Mouse (Mus musculus): ENCODE results near the gene Ndc1. TPM values are rescaled to one million over a fixed set of nuclear protein-coding genes. Genes with fewer than 3 reads are reported as not detected.
A peak's percentile ranks its signal among the peaks of the same experiment; 100 is the strongest.
"Not testable (repeated sequence)": the region's sequence is repeated elsewhere in the genome, so short reads cannot be mapped to it uniquely, and the experiment has no call there.

Gene Ndc1
- polyA plus RNA-seq, 1 experiment from 2014 or later, result 32.6 TPM

DNA sequence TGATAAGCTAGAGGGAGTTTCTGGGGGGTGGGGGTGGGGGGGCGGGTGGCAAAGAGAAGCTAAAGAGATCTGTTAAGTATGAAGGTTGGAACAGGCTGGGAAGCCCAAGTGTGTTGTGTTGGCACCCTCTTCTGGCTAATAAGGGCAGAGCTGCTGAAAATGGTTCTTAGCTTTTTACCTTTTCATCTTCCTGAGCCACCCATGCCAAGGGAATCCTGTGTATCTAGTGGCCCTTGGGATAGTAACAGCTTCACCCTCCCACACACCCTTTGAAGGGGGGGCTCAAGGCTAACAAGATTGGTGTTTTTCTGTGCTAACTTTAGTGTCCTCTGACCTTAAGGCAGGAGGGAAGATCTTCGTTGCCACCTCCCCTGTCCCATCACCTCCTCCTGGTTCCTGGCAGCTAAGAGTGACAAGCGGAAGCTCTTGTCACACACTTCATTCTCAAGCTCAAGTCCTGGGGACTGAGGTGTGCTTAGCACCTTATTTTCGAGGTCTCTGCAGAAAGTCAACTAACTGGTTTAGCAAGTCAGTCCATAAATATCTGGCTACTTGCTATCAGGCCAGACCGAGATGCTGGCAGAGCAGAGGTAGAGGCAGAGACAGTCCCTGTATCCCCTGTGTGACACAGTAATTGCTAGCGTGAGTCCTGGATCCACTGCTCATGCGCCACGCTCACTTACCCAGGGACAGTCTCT is 18.1 kb upstream of the Ndc1 start:
- ATAC-seq, result peak; percentile 60

DNA sequence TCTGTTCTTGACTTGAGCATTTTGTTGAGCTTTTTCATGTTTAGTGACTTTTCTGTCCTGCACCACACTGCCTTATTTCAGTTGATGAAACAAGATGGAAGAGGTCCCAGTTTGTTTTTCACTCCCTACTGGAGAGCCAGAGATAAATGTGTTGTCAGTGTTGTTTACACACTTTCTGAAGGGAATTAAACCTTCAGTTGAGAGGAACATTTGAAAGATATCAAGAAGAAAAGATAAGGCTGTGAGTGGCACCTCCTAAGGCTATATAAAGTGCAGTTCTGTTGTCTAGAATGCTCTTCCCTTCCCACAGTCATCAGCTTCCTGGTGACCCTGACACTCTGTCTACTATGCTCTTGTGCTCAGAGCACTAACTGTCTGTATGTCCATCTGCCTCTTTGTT is 16.2 kb upstream of the Ndc1 start:
- no peak overlapping the region for H3K4me3 ChIP-seq (replicated peaks)
- no peak overlapping the region for H3K9ac ChIP-seq
- no peaks in the 10 kb centered on the region for H3K36me3 ChIP-seq
- H3K9me3 ChIP-seq, result no peaks in the 10 kb centered on the region
- H3K27me3 ChIP-seq (replicated peaks), result no peaks in the 10 kb centered on the region
- no peak for ATAC-seq
- no peak overlapping the region for H3K4me2 ChIP-seq (replicated peaks)
- H3K27ac ChIP-seq, result no peak overlapping the region
- H3K4me1 ChIP-seq (replicated peaks), result peaks cover 4% of the 10 kb centered on the region; the same call in 1 of the 2 replicates

More for the DNA sequence above, 18.1 kb upstream of the Ndc1 start:
- Histone ChIP-seq H3K4me2 (replicated peaks) (no peak overlapping the region), H3K9ac (no peak overlapping the region), H3K9me3 (no peaks in the 10 kb centered on the region), H3K4me3 (replicated peaks) (no peak overlapping the region), H3K4me1 (replicated peaks) (peaks cover 4% of the 10 kb centered on the region; the same call in 1 of the 2 replicates), H3K36me3 (no peaks in the 10 kb centered on the region), H3K27ac (no peak overlapping the region), H3K27me3 (replicated peaks) (no peaks in the 10 kb centered on the region)
- WGBS, result 57% methylated on average over 8 of the region's 8 CpGs

DNA sequence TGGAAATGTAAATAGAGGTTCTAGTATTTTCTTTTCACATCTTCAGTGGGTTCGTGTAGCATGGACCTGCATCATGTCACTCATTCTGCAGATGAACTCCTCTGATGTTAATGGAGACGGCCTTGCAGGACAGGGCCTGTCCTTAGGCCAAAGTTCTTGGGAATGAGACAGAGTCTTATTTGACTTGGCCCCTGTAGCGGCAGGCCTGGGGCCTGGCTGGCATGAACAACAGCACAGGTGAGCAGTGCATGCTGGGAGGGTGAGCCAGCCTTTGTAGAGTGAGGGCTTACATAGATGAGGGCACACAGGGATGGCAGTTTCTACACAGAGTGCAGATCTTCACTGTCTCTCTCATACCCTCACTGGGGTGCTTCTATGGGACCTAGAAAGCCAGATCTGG is 14.0 kb upstream of the Ndc1 start:
- 76% methylated on average over 3 of the region's 3 CpGs for WGBS
- H3K36me3 ChIP-seq, result no peaks in the 10 kb centered on the region
- H3K4me1 ChIP-seq (replicated peaks), result peaks cover 4% of the 10 kb centered on the region; the same call in 1 of the 2 replicates
- no peak overlapping the region for H3K4me3 ChIP-seq (replicated peaks)
- no peaks in the 10 kb centered on the region for H3K27me3 ChIP-seq (replicated peaks)
- ATAC-seq, result no peak
- H3K9me3 ChIP-seq, result no peaks in the 10 kb centered on the region
- H3K9ac ChIP-seq, result no peak overlapping the region
- H3K27ac ChIP-seq, result no peak overlapping the region
- no peak overlapping the region for H3K4me2 ChIP-seq (replicated peaks)

DNA sequence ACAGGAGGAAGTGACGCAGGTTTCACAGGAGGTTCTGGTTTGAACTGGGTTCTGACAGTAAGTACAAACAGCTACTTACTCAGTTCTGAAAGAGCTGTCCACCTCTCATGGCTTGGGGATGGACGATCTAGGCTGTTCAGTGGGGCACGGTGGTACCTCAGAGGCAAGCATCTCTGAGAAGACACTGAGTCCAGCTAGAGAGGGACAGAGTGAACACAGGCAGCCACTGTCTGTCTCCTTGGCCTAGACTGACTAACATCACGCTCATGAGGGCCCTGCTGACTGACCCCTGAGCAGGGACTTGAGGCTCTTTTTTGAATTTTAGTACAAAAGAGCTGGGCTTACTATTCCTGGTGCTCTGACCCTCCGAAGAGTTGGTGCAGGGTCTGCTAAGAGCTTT is 13.5 kb upstream of the Ndc1 start:
- ATAC-seq, result no peak
- WGBS, result 57% methylated on average over 5 of the region's 5 CpGs
- Histone ChIP-seq H3K9ac (no peak overlapping the region), H3K27me3 (replicated peaks) (no peaks in the 10 kb centered on the region), H3K27ac (no peak overlapping the region), H3K4me1 (replicated peaks) (no peaks in the 10 kb centered on the region), H3K4me2 (replicated peaks) (no peak overlapping the region), H3K4me3 (replicated peaks) (no peak overlapping the region), H3K36me3 (no peaks in the 10 kb centered on the region), H3K9me3 (no peaks in the 10 kb centered on the region)

DNA sequence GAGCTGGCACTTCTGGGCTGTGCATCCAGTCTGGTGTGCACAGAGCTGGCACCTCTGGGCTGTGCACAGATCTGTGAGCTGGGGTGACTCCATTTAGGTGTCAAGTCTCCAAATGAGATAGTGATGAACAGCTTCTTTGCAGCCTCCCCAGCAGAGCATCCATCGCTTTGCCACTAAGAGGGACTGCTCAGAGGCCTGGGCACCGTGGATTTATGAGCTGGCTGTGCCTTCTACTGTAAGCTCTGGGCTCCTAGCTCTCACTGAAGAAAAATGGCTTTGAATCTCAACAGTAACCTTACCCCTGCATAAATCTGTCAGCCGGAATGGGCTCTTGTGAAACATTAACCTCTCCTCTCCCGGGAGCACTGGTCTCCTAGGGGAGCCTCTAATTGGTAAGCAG is 13.0 kb upstream of the Ndc1 start:
- whole genome bisulfite sequencing, result 14% methylated on average over 4 of the region's 4 CpGs
- no peaks in the 10 kb centered on the region for H3K36me3 ChIP-seq
- 0 out of 2 replicates have a peak, but pooled peaks have one; percentile 31 for ATAC-seq

DNA sequence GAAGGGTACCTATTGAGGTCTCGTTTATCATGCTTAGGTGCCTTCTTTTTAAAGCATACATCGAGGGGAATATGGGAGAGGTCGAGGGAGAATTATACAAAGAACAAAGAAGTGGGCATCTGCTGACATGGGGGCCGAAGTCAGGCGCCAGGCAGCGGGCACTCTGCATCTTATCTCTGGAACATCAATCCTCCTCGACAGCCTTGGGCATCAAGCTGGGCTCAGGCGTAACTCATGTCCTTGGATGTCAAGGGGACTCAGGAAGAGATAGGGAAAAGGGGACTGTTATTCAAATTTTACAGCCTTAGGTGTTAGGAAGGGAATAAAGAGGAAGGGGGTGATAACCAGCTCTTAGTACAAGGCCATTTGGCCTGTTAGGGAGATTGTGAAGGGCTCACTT is 10.4 kb upstream of the Ndc1 start:
- H3K9ac ChIP-seq; H3K4me2 ChIP-seq (replicated peaks); ATAC-seq; H3K4me3 ChIP-seq (replicated peaks); H3K9me3 ChIP-seq; H3K36me3 ChIP-seq; H3K27ac ChIP-seq; H3K27me3 ChIP-seq (replicated peaks); H3K4me1 ChIP-seq (replicated peaks): not testable (repeated sequence)
- WGBS, result 55% methylated on average over 8 of the region's 8 CpGs

More for the DNA sequence above, 13.0 kb upstream of the Ndc1 start:
- no peaks in the 10 kb centered on the region for H3K9me3 ChIP-seq
- no peak overlapping the region for H3K27ac ChIP-seq
- no peaks in the 10 kb centered on the region for H3K4me1 ChIP-seq (replicated peaks)
- H3K27me3 ChIP-seq (replicated peaks), result no peaks in the 10 kb centered on the region
- no peak overlapping the region for H3K9ac ChIP-seq
- no peak overlapping the region for H3K4me3 ChIP-seq (replicated peaks)
- no peak overlapping the region for H3K4me2 ChIP-seq (replicated peaks)

DNA sequence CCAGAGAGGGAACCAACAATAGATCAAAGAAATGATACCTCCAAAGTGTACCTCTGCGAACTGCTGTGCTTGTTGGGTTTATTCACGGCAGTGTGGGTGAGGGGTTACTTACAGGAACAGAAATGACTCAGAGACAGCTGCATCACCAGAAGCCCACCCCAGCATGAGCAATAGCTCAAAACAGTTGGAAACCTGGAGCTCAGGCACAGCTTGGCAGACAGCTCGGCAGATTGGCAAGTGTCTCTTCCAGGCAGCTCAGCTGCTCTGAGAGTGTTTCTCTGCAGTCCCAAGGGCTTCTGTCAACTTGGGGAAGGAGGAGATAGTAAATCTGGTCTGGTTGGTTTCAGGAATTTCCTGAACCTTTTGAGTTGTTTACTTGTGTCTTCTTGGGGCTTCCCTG is 9.1 kb upstream of the Ndc1 start:
- 89% methylated on average over 3 of the region's 3 CpGs for WGBS
- H3K27ac ChIP-seq, result no peak overlapping the region
- no peaks in the 10 kb centered on the region for H3K9me3 ChIP-seq
- no peak for ATAC-seq
- H3K4me2 ChIP-seq (replicated peaks), result no peak overlapping the region
- no peaks in the 10 kb centered on the region for H3K27me3 ChIP-seq (replicated peaks)
- H3K4me3 ChIP-seq (replicated peaks), result no peak overlapping the region
- no peaks in the 10 kb centered on the region for H3K4me1 ChIP-seq (replicated peaks)
- H3K36me3 ChIP-seq, result no peaks in the 10 kb centered on the region
- H3K9ac ChIP-seq, result no peak overlapping the region

DNA sequence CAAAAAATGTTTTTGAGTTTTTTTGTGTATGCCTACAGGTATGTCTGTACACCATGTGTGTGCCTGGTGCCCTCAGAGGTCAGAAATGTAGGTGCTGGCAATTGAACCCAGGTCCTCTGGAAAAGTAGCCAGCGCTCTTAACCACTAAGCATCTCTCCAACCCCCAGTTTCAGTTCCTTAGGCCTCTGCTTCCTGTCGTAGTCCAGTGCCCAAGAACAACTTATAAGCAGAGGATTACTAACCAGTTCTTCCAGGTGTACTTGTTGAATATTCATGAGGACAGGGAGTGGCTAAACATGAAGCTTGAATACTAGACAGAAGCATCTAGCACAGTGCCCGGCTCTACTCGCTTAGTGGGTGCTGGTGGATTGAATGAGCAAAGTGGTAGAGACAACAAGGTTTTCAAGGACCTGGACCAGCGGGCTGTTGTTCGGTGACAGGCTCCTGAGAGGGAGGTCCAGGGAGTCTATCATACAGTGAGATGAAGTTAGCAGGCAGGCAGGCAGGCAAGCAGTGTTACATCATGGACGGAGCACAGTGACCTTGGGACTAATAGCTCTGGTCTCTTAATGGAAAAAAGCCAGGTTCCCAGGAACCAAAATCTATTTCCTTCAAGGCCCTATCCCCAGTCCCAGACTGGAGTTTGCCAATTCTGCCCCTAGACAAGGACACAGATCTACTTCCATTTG is 7.0 kb upstream of the Ndc1 start:
- Histone ChIP-seq H3K27ac (no peak overlapping the region), H3K27me3 (replicated peaks) (no peaks in the 10 kb centered on the region), H3K9ac (no peak overlapping the region), H3K4me3 (replicated peaks) (no peak overlapping the region), H3K36me3 (no peaks in the 10 kb centered on the region), H3K4me2 (replicated peaks) (no peak overlapping the region), H3K9me3 (no peaks in the 10 kb centered on the region), H3K4me1 (replicated peaks) (no peaks in the 10 kb centered on the region)
- WGBS, result 85% methylated on average over 7 of the region's 7 CpGs
- no peak for ATAC-seq

DNA sequence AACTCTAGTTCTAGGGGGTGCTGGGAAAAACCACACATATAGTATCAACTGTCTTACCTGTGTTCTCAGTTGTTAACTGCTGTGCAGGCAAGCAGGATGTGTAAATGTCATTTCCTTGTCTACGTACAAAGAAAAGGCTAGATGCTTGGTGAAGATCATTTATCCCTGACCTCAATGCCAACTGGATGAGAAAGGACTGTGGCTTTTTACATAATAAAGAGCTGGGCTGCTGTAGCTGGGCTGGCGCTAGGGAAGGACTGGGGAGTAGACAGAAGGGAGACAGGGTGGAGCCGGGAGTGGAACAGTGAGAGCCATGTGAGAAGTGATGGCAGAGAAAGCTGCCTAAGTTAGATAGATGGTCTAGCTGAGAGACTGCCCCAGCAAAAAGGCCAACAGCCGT is 4.8 kb upstream of the Ndc1 start:
- H3K9me3 ChIP-seq, result no peaks in the 10 kb centered on the region
- no peak overlapping the region for H3K27ac ChIP-seq
- no peak overlapping the region for H3K4me3 ChIP-seq (replicated peaks)
- 72% methylated on average over 4 of the region's 4 CpGs for WGBS
- no peak overlapping the region for H3K9ac ChIP-seq
- no peaks in the 10 kb centered on the region for H3K27me3 ChIP-seq (replicated peaks)
- H3K4me1 ChIP-seq (replicated peaks), result no peaks in the 10 kb centered on the region
- ATAC-seq, result no peak
- H3K4me2 ChIP-seq (replicated peaks), result no peak overlapping the region
- H3K36me3 ChIP-seq, result no peaks in the 10 kb centered on the region

DNA sequence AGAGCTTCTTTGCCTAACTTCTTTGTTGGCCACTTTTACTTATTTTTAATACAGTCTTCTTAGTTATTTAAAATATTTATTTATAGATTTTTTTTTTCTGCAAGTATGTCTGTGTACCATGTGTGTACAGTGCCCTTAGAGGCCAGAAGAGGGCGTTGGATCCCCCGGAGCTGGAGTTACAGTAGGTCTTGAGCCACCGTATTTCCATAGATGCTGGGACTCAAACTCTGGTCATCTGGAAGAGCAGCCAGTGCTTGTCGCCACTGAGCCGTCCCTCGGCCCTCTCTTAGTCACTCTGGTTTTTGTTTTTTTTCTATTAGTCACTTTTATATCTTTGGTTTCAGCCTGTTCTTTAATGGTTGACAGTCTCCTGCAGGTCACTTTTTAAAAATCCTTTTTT is 4.0 kb upstream of the Ndc1 start:
- Histone ChIP-seq H3K36me3 (no peaks in the 10 kb centered on the region), H3K4me1 (replicated peaks) (no peaks in the 10 kb centered on the region), H3K27me3 (replicated peaks) (no peaks in the 10 kb centered on the region), H3K9ac (no peak overlapping the region), H3K27ac (no peak overlapping the region), H3K4me3 (replicated peaks) (no peak overlapping the region), H3K9me3 (no peaks in the 10 kb centered on the region), H3K4me2 (replicated peaks) (no peak overlapping the region)
- no peak for ATAC-seq
- 80% methylated on average over 6 of the region's 6 CpGs for WGBS

DNA sequence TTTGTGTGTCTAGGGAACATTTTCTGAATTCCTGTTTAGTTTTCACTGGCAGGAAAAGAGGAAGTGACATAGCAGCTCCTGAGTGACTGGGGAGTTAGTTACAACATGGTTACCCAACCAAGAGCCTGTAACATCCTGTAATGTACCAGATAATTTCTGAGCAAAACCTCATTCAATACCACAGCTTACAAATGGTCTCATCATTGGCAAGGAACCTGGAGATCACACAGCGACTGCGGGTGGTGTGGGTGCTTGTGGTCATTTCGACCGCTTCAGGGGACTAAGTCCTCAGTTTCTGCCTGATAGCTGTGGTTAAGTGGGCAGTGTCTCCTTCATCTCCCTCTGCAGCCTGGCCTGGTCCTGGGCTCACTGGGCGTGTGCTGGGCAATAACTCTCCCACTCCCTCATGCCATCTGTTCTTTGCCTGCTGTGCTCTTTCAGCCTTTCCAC is 3.4 kb upstream of the Ndc1 start:
- Histone ChIP-seq H3K4me3 (replicated peaks) (no peak overlapping the region), H3K9ac (no peak overlapping the region), H3K4me2 (replicated peaks) (no peak overlapping the region), H3K27me3 (replicated peaks) (no peaks in the 10 kb centered on the region), H3K9me3 (no peaks in the 10 kb centered on the region), H3K36me3 (no peaks in the 10 kb centered on the region), H3K4me1 (replicated peaks) (no peaks in the 10 kb centered on the region), H3K27ac (no peak overlapping the region)
- no peak for ATAC-seq
- 84% methylated on average over 5 of the region's 5 CpGs for WGBS

DNA sequence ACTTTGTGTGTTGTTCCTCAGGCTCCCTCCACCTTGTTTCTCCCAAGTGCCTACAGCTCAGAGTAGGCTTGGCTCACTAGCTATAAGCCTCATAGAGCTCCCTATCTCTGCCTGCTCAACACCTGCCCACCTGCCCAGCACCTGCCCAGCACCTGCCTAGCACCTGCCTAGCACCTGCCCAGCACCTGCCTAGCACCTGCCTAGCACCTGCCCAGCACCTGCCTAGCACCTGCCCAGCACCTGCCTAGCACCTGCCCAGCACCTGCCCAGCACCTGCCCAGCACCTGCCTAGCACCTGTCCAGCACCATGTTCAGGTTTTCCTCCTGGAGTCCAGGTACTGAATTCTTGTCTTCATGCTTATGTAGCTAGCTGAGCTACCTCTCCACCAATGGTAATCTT is 1.2 kb upstream of the Ndc1 start:
- H3K4me3 ChIP-seq (replicated peaks); H3K9ac ChIP-seq; H3K36me3 ChIP-seq; H3K27me3 ChIP-seq (replicated peaks); H3K4me1 ChIP-seq (replicated peaks); H3K4me2 ChIP-seq (replicated peaks); H3K27ac ChIP-seq; ATAC-seq; H3K9me3 ChIP-seq: not testable (repeated sequence)

DNA sequence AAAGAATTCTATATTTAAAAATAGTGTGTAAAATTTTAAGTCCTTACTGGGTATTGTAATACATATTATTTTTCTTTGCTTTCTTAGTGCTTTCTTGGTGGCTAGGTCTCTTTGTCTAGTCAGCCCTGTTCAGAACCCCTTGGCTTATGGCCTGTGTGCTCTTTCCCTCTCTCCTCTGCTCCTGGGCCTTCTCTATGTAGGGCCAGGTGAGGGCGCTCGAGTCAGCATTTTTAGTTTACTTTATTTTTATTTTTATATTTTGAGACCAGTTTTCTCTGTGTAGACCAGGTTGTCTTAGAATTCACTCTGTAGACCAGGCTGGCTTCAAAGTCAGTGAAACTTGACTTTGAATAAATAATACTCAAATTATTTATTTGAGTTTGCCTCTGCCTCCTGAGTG is 4.7 kb downstream of the Ndc1 start:
- 68% methylated on average over 2 of the region's 2 CpGs for WGBS
- Histone ChIP-seq H3K4me3 (replicated peaks) (no peak overlapping the region), H3K4me2 (replicated peaks) (no peak overlapping the region), H3K36me3 (peaks cover 26% of the 10 kb centered on the region), H3K9me3 (no peaks in the 10 kb centered on the region), H3K4me1 (replicated peaks) (no peaks in the 10 kb centered on the region), H3K9ac (no peak overlapping the region), H3K27me3 (replicated peaks) (no peaks in the 10 kb centered on the region), H3K27ac (no peak overlapping the region)
- ATAC-seq, result no peak

Data from intestine, embryonic 15.5 days (tissue).